Mouse (Mus musculus): ENCODE measurements around the gene Tm7sf2.

DNA sequence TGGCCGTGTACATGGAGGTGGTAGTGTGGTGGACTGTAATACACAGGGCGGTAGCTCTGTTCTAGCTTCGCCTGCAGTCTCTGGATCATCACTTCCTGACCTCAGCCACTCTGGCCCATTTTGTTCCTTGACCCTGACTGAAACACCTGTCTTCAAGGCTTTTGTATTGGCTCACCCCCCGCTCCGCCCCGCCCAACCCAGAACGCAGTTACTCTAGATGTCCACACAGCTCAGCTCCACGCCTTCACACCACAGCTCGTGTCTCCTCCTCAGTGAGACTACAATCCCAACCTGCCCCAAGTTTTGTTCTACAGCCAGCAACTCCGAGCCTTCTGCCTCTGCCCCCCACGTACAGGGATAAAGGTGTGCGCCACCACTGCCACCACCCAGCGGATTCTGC lies 20.7 kb upstream of the Tm7sf2 start:
- TF ChIP-seq GATA1 (IDR thresholded peaks at IDR 0.05; ENCODE audit: borderline replicate concordance, low read length) (no peak), FLI1 (IDR thresholded peaks at IDR 0.05; ENCODE audit: low read length) (no peak)
